Mouse (Mus musculus) heart, embryonic 11.5 days (tissue): ENCODE data around the gene Gm21188. TPM values are rescaled to one million over a fixed set of nuclear protein-coding genes. Genes with fewer than 3 reads are reported as not detected.

ENCODE experiments used
- polyA plus RNA-seq: library from polyadenylated mRNA; unstranded; fragments of >200 nt; fragmentation: Nextera tagmentation; extraction: Ambion mirVana; gene quantifications from 2 replicates; pipeline ENCODE4 v1.2.1, GENCODE M21; 2014

Gm21188 gene
- polyA plus RNA-seq, 1 experiment from 2014 or later = not detected

Other genes starting within 250 kb of the Gm21188 start
- gene AF067063, start 222.0 kb downstream of the Gm21188 start, polyA plus RNA-seq = not detected in 2 replicates
- not detected in 2 replicates for gene D13Ertd608e, start 216.2 kb downstream of the Gm21188 start, polyA plus RNA-seq
- not detected in 2 replicates for gene Tcstv1, start 157.4 kb downstream of the Gm21188 start, polyA plus RNA-seq
- gene Gm21761, start 122.9 kb downstream of the Gm21188 start, polyA plus RNA-seq = not detected in 2 replicates
- not detected in 2 replicates for gene B020031M17Rik, start 101.4 kb downstream of the Gm21188 start, polyA plus RNA-seq
- not detected in 2 replicates for gene Gm36079, start 25.2 kb downstream of the Gm21188 start, polyA plus RNA-seq
- not detected in 2 replicates for gene Gm20767, start 88.1 kb upstream of the Gm21188 start, polyA plus RNA-seq
- not detected in 2 replicates for gene Gm21818, start 120.2 kb upstream of the Gm21188 start, polyA plus RNA-seq
- gene Gm21762, start 163.8 kb upstream of the Gm21188 start, polyA plus RNA-seq = not detected in 2 replicates
- gene Gm21731, start 186.9 kb upstream of the Gm21188 start, polyA plus RNA-seq = not detected in 2 replicates
- not detected in 2 replicates for gene AF067061, start 210.9 kb upstream of the Gm21188 start, polyA plus RNA-seq
- not detected in 2 replicates for gene BC147527, start 248.2 kb upstream of the Gm21188 start, polyA plus RNA-seq